Mouse (Mus musculus): ENCODE data around the gene Pde11a.
A peak's percentile ranks its signal among the peaks of the same experiment; 100 is the strongest.
"Not testable (repeated sequence)": the region's sequence is repeated elsewhere in the genome, so short reads cannot be mapped to it uniquely, and the experiment has no call there.

The Pde11a gene

GRCm38 (mm10) chr2:75997726-75998125 is 340.8 kb downstream of the Pde11a start:
- no peak for DNase-seq (ENCODE audit: low read depth, low spot score)

GRCm38 (mm10) chr2:75994841-75995240 is 343.7 kb downstream of the Pde11a start:
- no peak for DNase-seq (ENCODE audit: low read depth, low spot score)

- peak; percentile 36 for DNase-seq (ENCODE audit: low read depth, low spot score)
Observed at GRCm38 (mm10) chr2:75991581-75992205, 346.9 kb downstream of the Pde11a start.

- DNase-seq (ENCODE audit: low read depth, low spot score), result peak; percentile 95
Observed at GRCm38 (mm10) chr2:75990885-75991539, 347.6 kb downstream of the Pde11a start.

- DNase-seq (ENCODE audit: low read depth, low spot score), result no peak
Observed at GRCm38 (mm10) chr2:75989694-75990093, 348.9 kb downstream of the Pde11a start.

GRCm38 (mm10) chr2:75988779-75989363 is 349.7 kb downstream of the Pde11a start:
- DNase-seq (ENCODE audit: low read depth, low spot score), result peak; percentile 37

GRCm38 (mm10) chr2:75988378-75988777 is 350.2 kb downstream of the Pde11a start:
- no peak for DNase-seq (ENCODE audit: low read depth, low spot score)

GRCm38 (mm10) chr2:75987739-75988138 is 350.8 kb downstream of the Pde11a start:
- no peak for DNase-seq (ENCODE audit: low read depth, low spot score)

- DNase-seq (ENCODE audit: low read depth, low spot score), result peak; percentile 89
Observed at GRCm38 (mm10) chr2:75985124-75985523, 353.4 kb downstream of the Pde11a start.

- DNase-seq (ENCODE audit: low read depth, low spot score), result no peak
Observed at GRCm38 (mm10) chr2:75983847-75984246, 354.7 kb downstream of the Pde11a start.

GRCm38 (mm10) chr2:75983091-75983490 is 355.5 kb downstream of the Pde11a start:
- no peak for DNase-seq (ENCODE audit: low read depth, low spot score)

GRCm38 (mm10) chr2:75982626-75983025 is 355.9 kb downstream of the Pde11a start:
- no peak for DNase-seq (ENCODE audit: low read depth, low spot score)

- DNase-seq (ENCODE audit: low read depth, low spot score), result peak; percentile 93
Observed at GRCm38 (mm10) chr2:75981440-75982081, 357.0 kb downstream of the Pde11a start, which contains the start of gene Ttc30a1. TSS of gene Ttc30a1 (minus strand) at chr2:75981967.

GRCm38 (mm10) chr2:75980933-75981439 is 357.6 kb downstream of the Pde11a start:
- not testable (repeated sequence) for DNase-seq (ENCODE audit: low read depth, low spot score)

GRCm38 (mm10) chr2:75977752-75978368 is 360.7 kb downstream of the Pde11a start, which contains the start of gene Ttc30a2:
TSS of gene Ttc30a2 (minus strand) at chr2:75978170.
- DNase-seq (ENCODE audit: low read depth, low spot score), result peak; percentile 90

- not testable (repeated sequence) for DNase-seq (ENCODE audit: low read depth, low spot score)
Observed at GRCm38 (mm10) chr2:75976070-75976469, 362.5 kb downstream of the Pde11a start.

- no peak for DNase-seq (ENCODE audit: low read depth, low spot score)
Observed at GRCm38 (mm10) chr2:75974131-75974530, 364.4 kb downstream of the Pde11a start.

- DNase-seq (ENCODE audit: low read depth, low spot score), result peak; percentile 84
Observed at GRCm38 (mm10) chr2:75964972-75965371, 373.6 kb downstream of the Pde11a start.

GRCm38 (mm10) chr2:75964512-75964911 is 374.1 kb downstream of the Pde11a start:
- peak; percentile 77 for DNase-seq (ENCODE audit: low read depth, low spot score)

GRCm38 (mm10) chr2:75964051-75964450 is 374.5 kb downstream of the Pde11a start:
- peak; percentile 21 for DNase-seq (ENCODE audit: low read depth, low spot score)

GRCm38 (mm10) chr2:75963211-75963840 is 375.2 kb downstream of the Pde11a start:
- no peak for DNase-seq (ENCODE audit: low read depth, low spot score)

All from ZHBTc4 (cell line).